In the genomic region with DNA sequence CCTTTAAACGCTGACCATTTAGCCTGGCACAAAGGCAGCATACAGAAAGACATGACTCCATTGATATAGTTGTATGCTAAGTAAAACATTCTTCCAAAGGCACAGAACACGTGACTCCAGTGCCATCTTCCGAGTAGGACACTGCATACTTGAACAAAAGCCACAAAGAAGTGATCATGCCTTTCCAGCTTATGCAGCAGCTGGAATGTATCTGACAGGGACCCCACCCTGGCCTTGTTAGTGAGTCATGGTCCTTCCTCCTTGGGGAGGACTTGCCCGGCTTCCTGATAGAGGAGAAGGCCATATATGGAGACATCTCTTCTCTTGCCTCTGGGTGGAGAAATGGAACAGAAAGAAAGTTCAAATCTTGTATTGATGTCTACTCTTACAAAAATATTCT, we compare ENCODE assay signal across 12 mouse cellular contexts.
DNase-seq lines count a peak whose midpoint lies in the region; ATAC-seq and TF ChIP-seq lines count a peak whose summit lies in the region.
"Had no signal": no experiment of that assay in that cellular context is flagged by ENCODE, and none has a peak within 500 bp of the region (broad histone marks: within the 10 kb centered on the region; RNA-seq: fewer than 3 reads in every experiment).

No protein-coding gene starts in this region.

- peak; percentile 73; the same call in 1 of the 2 replicates for ATAC-seq in stomach, postnatal 0 days (ENCODE audit: low FRiP score, low TSS enrichment)

- no peak for TF ChIP-seq EP300 in stomach, postnatal 0 days (optimal IDR thresholded peaks at IDR 0.05)

- TF ChIP-seq CTCF in stomach, postnatal 0 days (IDR thresholded peaks at IDR 0.05; ENCODE audit: low read depth), result peak; percentile 41
- TF ChIP-seq CTCF in layer of hippocampus, adult 2 months (conservative IDR thresholded peaks at IDR 0.05), result no peak

- no peaks in the 10 kb centered on the region for H3K27me3 ChIP-seq in stomach, postnatal 0 days (ENCODE audit: control insufficient read depth, insufficient read depth, low read length)
- H3K27me3 ChIP-seq: hindbrain, embryonic 12.5 days; midbrain, embryonic 13.5 days had no signal

- intact Hi-C loops in heart, postnatal 14 days (cut with DNase I), result loop anchor here (10.0 kb wide), 1 partner anchor 263 kb away; no protein-coding TSS in a partner anchor

- DNase-seq in adrenal gland, adult 2 months, result peak; percentile 10
- DNase-seq in adrenal gland, postnatal 4 days (ENCODE audit: low spot score in 2 of 2), result no peak
- DNase-seq in kidney, postnatal 4 days, result peak; percentile 8 to 34
- no peak for DNase-seq in kidney, adult 11 months
- peak; percentile 15 to 39 for DNase-seq in heart, postnatal 14 days
- DNase-seq in stomach, postnatal 0 days (ENCODE audit: low spot score), result peak; percentile 16
- no peak for DNase-seq in adrenal gland, postnatal 14 days
- no peak for DNase-seq in layer of hippocampus, adult 2 months (ENCODE audit: low spot score in 2 of 2)
- DNase-seq: thymus, adult 2 months had no signal

- H3K36me3 ChIP-seq in stomach, postnatal 0 days (ENCODE audit: control insufficient read depth, insufficient read depth, low read length), result no peaks in the 10 kb centered on the region
- H3K36me3 ChIP-seq: hindbrain, embryonic 12.5 days; midbrain, embryonic 13.5 days had no signal

- no peak overlapping the region for H3K4me3 ChIP-seq in stomach, postnatal 0 days (ENCODE audit: low read depth, low read length)
- H3K4me3 ChIP-seq in layer of hippocampus, adult 2 months, result no peak overlapping the region
- H3K4me3 ChIP-seq: hindbrain, embryonic 12.5 days; midbrain, embryonic 13.5 days had no signal

- no peaks in the 10 kb centered on the region for H3K9me3 ChIP-seq in stomach, postnatal 0 days (ENCODE audit: control insufficient read depth, low read length)
- H3K9me3 ChIP-seq: hindbrain, embryonic 12.5 days; midbrain, embryonic 13.5 days had no signal

- H3K4me1 ChIP-seq in stomach, postnatal 0 days (replicated peaks; ENCODE audit: control insufficient read depth, insufficient read depth), result no peaks in the 10 kb centered on the region; the same call in 1 of the 2 replicates

- 38% methylated on average over 4 of the region's 4 CpGs for WGBS in stomach, postnatal 0 days

- H3K9ac ChIP-seq in stomach, postnatal 0 days (ENCODE audit: low read length), result no peak overlapping the region
- H3K9ac ChIP-seq: hindbrain, embryonic 12.5 days; midbrain, embryonic 13.5 days had no signal

- H3K27ac ChIP-seq in stomach, postnatal 0 days (replicated peaks), result no peak overlapping the region
- no peak overlapping the region for H3K27ac ChIP-seq in layer of hippocampus, adult 2 months
- H3K27ac ChIP-seq: hindbrain, embryonic 12.5 days; midbrain, embryonic 13.5 days had no signal

- H3K4me2 ChIP-seq in stomach, postnatal 0 days (replicated peaks; ENCODE audit: low read depth), result no peak overlapping the region
- H3K4me2 ChIP-seq: hindbrain, embryonic 12.5 days; liver, embryonic 11.5 days; midbrain, embryonic 13.5 days had no signal

Comparison
In these comparisons a context has a peak if more than half of its experiments do, and no peak if none do; other contexts are left out.
1. DNase-seq: peak in adrenal gland, adult 2 months (single experiment), kidney, postnatal 4 days (2 of 2), heart, postnatal 14 days (2 of 2) and stomach, postnatal 0 days (single experiment); none in adrenal gland, postnatal 4 days (0 of 2), kidney, adult 11 months (single experiment), adrenal gland, postnatal 14 days (single experiment) and layer of hippocampus, adult 2 months (0 of 2).